Comparison of ENCODE assay signal across 22 mouse cellular contexts in genomic region chr16:32948656-32949055, GRCm38 (mm10).
"Had no signal": no experiment of that assay in that cellular context is flagged by ENCODE, and none has a peak within 500 bp of the region (broad histone marks: within the 10 kb centered on the region; RNA-seq: fewer than 3 reads in every experiment).

No protein-coding gene starts in this region.

- H3K9me3 ChIP-seq: limb, embryonic 10.5 days; limb, embryonic 13.5 days; liver, embryonic 12.5 days; liver, embryonic 15.5 days; lung, embryonic 15.5 days; midbrain, embryonic 12.5 days; midbrain, embryonic 15.5 days; neural tube, embryonic 12.5 days; neural tube, embryonic 15.5 days had no signal

- H3K36me3 ChIP-seq: midbrain, embryonic 12.5 days; midbrain, embryonic 15.5 days had no signal

- H3K4me3 ChIP-seq: limb, embryonic 10.5 days; limb, embryonic 13.5 days; liver, embryonic 12.5 days; liver, embryonic 15.5 days; lung, embryonic 15.5 days; midbrain, embryonic 12.5 days; midbrain, embryonic 15.5 days; neural tube, embryonic 12.5 days; neural tube, embryonic 15.5 days had no signal

- H3K27ac ChIP-seq: limb, embryonic 10.5 days; limb, embryonic 13.5 days; liver, embryonic 12.5 days; liver, embryonic 15.5 days; lung, embryonic 15.5 days; macrophage; midbrain, embryonic 12.5 days; midbrain, embryonic 15.5 days; neural tube, embryonic 12.5 days; neural tube, embryonic 15.5 days; stomach, postnatal 0 days had no signal

- H3K4me2 ChIP-seq: limb, embryonic 13.5 days; liver, embryonic 12.5 days; liver, embryonic 15.5 days; lung, embryonic 15.5 days; midbrain, embryonic 12.5 days; midbrain, embryonic 15.5 days; neural tube, embryonic 12.5 days; neural tube, embryonic 15.5 days had no signal

- H3K27me3 ChIP-seq: limb, embryonic 13.5 days; liver, embryonic 12.5 days; liver, embryonic 15.5 days; lung, embryonic 15.5 days; midbrain, embryonic 12.5 days; midbrain, embryonic 15.5 days; neural tube, embryonic 12.5 days; neural tube, embryonic 15.5 days had no signal

- H3K9ac ChIP-seq: limb, embryonic 13.5 days; liver, embryonic 12.5 days; liver, embryonic 15.5 days; lung, embryonic 15.5 days; midbrain, embryonic 15.5 days; neural tube, embryonic 12.5 days; neural tube, embryonic 15.5 days had no signal

- ATAC-seq: liver, embryonic 12.5 days; midbrain, embryonic 15.5 days had no signal

- DNase-seq: kidney, postnatal 14 days; kidney, postnatal 4 days; liver; lung, adult 18-20 months; lung, postnatal 14 days; right cerebral cortex, adult 18-20 months; right cerebral cortex, postnatal 14 days; right cerebral cortex, postnatal 4 days; thymus, adult 2 months; thymus, postnatal 14 days; thymus, postnatal 4 days had no signal

- H3K4me1 ChIP-seq: limb, embryonic 10.5 days; liver, embryonic 12.5 days; liver, embryonic 15.5 days; lung, embryonic 15.5 days; midbrain, embryonic 12.5 days; midbrain, embryonic 15.5 days; neural tube, embryonic 12.5 days; neural tube, embryonic 15.5 days had no signal
